Mouse (Mus musculus) kidney, adult 2 months (tissue): Measurements from ENCODE around the gene Epn3.

Experiments
- CTCF ChIP-seq: fragments of 200-500 bp; conservative IDR thresholded peaks from 2 replicates; pipeline ENCODE4 v1.5.1; 2011; ENCODE audit warnings: low read depth, mild to moderate bottlenecking, control low read depth, low read length, moderate library complexity, mixed read lengths; ENCODE audit not compliant: insufficient read depth, insufficient read length
- POLR2A ChIP-seq: fragments of 200-500 bp; IDR thresholded peaks from one replicate; pipeline ENCODE4 v1.6.1; 2011; ENCODE audit warnings: low read depth, low read length, control low read depth

GRCm38 (mm10) chr11:94526171-94526879 is 26.6 kb upstream of the Epn3 start:
- no peak for TF ChIP-seq CTCF
- no peak for TF ChIP-seq POLR2A
